Mouse (Mus musculus) cerebellum, adult (tissue): ENCODE data around the gene Taf8.

ENCODE experiments used
- ATAC-seq: cut with Nextera tagmentation; 2 replicates; pipeline ENCODE4 v1.9.2; 2017; ENCODE audit warnings: mild to moderate bottlenecking, moderate library complexity, mixed read lengths; ENCODE audit not compliant: insufficient number of reproducible peaks, low FRiP score, low TSS enrichment

Gene Taf8

GRCm38 (mm10) chr17:47490791-47491190, 11.3 kb downstream of the Taf8 start:
- no peak for ATAC-seq

GRCm38 (mm10) chr17:47485791-47486190, 16.3 kb downstream of the Taf8 start:
- no peak for ATAC-seq

DNA sequence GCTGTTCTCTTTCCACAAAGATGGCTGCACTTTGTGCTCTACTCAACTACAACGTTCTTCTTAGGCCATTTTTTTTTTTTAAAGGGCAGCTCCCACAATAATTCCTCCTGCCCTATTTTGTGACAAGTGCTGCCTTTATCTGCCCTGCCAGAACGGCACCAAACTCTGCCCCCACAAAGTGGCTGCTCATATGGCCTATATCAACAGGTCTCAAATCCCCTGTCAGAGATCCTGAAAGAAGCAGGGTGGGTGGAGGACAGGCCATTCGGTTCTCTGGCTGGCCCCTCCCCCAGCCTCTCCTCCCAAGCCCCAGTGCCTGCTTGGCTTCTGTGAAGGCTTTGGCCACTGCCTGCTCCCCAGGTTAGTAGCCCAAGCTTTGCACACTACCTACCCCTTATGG, 17.1 kb downstream of the Taf8 start:
- ATAC-seq = no peak

DNA sequence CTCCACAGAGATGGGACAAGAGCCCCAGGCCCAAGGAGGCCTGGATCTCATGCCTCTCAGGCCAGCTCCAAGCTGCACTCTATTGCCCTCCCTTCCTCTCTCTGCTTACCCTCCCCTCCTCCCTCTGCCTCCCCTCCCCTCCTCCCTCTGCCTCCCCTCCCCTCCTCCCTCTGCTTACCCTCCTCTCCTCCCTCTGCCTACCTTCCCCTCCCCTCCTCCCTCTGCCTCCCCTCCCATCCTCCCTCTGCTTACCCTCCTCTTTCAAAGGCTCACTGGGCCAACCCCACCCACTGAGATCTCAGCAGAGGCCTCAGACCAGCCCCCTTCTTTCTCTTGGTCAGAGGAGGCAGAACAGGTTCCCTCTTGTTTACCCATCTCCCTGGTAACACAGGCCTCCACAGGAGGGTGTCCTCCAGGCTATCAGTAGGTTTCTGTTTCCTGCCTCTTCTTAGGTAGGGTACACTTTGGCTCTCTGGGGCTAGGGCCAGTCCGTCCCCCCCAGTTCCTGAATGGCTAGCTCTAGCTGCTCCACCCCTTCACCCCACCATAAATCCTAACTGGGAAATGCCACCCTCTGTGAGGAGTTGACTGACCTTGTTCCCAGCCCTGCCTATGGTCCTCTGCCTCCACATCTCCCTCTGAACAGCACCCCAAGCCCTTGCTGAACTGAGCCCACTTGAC, 17.7 kb downstream of the Taf8 start:
- no peak for ATAC-seq

GRCm38 (mm10) chr17:47482401-47482800, 19.7 kb downstream of the Taf8 start:
- ATAC-seq = no peak

DNA sequence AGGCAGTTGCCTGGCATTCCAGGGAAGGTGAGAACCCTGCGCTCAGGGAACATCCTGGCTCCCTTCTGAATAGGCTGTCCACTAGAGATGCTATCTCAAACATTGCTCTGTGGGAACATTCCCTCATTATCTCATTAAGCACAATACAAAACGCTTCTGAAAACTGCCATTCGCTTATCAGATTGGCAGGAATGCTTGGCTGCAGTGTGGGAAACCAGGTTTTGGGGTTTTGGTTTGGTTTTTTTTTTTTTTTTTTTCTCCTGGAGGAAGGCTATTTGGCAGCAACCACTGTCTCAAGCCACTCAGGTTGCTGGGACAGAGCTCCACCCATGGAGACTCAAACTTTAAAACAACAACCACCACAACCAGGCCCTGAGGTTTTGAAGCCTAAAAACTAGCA, 22.2 kb downstream of the Taf8 start:
- ATAC-seq = no peak

DNA sequence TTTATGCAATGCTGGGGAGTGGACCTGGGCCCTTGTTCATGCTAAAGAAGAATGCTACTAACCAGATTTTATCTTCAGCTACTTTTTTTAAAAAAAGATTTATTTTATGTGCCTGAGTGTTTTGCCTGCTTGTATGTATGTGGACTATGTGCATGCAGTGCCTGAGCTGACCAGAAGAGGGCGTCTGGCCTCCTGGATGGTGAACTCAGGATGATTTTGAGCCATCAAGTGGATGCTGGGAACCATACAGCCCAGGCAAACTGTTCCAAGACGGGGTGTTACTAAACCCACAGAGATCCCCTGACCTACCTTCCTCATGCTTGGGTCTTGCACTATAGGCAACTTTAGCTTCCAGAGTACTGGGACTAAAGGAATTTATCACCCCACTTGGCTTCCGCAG, 26.4 kb downstream of the Taf8 start:
- no peak for ATAC-seq

DNA sequence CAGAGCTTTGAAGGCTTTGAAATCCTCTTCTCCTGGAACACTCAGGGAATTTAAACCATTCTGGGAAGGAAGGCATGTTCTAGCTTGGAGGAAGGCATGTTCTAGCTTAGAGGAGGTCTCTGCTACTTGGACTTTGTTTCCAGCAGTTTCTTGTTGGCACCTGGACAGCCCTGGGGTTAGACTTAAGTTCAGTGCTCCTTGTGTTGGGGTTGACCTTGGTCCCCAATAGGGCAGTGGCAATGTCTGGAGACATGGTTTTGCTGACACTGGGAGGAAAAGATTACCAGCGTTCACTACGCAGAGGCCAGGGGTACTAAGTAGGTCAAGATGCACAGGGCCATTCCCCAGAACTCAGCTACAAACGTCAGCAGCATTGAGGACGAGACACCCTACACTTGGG, 26.9 kb downstream of the Taf8 start:
- no peak for ATAC-seq

DNA sequence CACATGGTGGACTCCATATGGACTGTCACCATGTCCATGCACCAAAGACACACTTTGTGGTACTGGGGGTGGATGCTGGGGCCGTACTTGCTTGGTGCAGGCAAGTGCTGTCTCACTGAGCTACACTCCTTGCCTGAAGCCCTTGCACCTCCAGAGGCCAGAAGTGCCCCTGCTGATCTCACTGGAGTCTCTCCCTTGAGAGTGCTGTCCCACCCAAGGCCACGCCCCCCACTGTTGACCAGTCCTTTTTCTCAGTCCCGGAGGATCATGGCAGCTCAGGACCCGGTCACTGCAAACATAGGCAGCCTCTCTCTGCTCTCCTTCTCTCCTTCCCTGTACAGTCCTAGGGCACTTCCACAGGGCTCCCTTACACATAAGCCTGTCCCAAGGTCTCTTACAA, 27.8 kb downstream of the Taf8 start:
- ATAC-seq = no peak

DNA sequence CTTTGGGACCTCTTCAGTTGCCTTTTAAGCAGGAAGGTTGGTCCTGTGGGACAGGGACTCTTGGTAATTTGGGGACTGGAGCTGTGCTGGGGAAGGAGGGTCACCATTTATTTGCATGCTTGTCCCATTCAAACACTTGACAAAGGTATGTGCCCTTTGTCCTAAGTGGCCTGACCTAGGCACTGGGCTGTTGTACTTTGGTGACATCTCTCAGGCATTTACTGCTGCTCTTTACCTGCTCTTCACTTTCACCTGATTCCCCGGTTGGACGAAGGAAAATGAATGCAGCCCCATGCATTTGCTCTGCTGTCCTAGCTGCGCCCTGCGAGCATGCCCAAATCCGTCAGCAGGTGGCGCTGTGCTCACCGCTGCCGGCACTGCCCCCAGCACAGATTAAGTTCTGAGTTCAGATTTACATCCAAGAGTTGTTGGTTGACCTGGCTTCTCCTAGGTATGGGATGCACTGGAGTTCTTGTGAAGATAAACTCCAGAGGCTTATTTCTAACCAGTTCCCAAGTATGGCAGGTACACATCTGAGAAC, 28.6 kb downstream of the Taf8 start:
- ATAC-seq = no peak

GRCm38 (mm10) chr17:47472435-47473350, 29.4 kb downstream of the Taf8 start:
- no peak for ATAC-seq

GRCm38 (mm10) chr17:47470686-47471085, 31.4 kb downstream of the Taf8 start:
- ATAC-seq = peak; percentile 20; the same call in 1 of the 2 replicates

- ATAC-seq = peak; percentile 42; the same call in 1 of the 2 replicates
These were observed 32.0 kb downstream of the Taf8 start for GRCm38 (mm10) chr17:47470121-47470520.

GRCm38 (mm10) chr17:47469642-47470041, 32.5 kb downstream of the Taf8 start:
- ATAC-seq = no peak

- no peak for ATAC-seq
These were observed 33.6 kb downstream of the Taf8 start for GRCm38 (mm10) chr17:47468466-47468865.

DNA sequence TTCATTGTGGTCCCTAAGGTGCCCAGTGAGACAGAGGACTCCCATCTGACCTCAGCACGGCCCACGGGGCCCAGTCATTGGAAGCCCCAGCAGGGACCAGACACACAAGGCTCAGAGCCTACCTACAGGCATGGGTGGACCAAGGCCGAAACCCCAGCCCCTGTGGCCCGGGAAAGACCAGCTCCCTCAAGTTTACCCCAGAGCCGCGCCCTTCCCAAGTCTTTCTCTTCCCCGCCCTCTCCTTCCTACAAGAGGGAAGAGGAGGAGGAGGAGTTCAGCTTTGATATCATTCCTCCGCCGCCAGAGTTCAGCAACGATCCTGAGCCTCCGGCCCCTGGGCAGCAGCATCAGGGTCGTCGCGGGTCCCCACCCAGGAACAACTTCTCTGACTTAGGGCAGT, 34.0 kb downstream of the Taf8 start:
- ATAC-seq = no peak

DNA sequence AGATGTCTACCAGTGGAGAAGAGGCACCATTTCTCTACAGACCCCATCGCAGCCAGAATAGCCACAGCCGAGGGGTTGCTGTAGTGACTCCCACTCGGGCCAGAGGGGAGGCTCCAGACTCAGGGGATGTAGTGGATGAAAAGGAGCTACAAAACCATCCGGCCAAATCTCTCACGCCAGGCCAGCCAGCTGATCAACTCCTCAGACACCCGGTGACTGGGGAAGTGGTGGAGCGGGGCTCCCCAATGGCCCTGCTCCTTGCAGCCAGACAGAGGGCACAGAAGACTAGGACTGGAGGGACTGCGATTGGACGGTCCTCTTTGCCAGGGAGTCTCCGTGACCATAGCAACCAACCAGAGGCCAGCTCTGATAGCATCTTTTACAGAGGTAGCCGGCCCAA, 34.4 kb downstream of the Taf8 start:
- no peak for ATAC-seq

GRCm38 (mm10) chr17:47466284-47466683, 35.8 kb downstream of the Taf8 start:
- no peak for ATAC-seq

GRCm38 (mm10) chr17:47465016-47465415, 37.1 kb downstream of the Taf8 start:
- ATAC-seq = no peak

GRCm38 (mm10) chr17:47464248-47464965, 37.7 kb downstream of the Taf8 start:
- no peak for ATAC-seq
